Mouse (Mus musculus): ENCODE measurements around the gene Cdk19. TPM values are rescaled to one million over a fixed set of nuclear protein-coding genes. Genes with fewer than 3 reads are reported as not detected.

Gene Cdk19
- 25.7 TPM for polyA plus RNA-seq (2017; shearing (Covaris generic))

DNA sequence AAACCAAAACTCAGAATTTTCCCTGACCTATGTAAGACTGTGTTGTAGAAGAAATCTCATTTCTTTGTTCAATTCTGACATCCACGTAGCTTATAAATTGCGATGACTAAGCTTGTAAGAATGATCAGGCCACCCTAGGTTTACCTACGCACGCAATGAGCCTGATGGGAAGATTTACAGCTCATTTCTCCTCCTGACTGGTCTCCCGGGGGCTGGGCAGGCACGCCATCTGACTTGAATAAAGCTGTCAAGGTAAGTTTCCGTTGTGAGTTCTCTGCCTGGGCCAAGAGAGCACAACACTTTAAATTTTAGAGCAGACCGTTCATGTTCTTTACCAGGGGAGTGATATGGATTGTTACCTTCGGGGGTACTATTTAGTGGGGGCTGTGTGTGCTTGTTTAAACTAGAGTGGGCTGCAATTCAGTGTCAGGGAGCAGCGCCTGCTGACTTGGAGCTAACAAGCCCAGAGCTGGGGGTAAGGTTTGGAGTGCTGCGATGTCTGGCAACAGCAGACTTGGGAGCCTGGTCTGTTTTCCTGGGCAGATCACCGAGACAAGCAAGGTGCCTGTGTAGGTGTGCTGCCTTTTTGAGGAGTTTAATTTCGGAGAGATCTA is at the start of gene Cdk19:
Gene Cdk19 (plus strand): TSS at position 214 of the 614 bp plus-strand sequence.

GRCm38 (mm10) chr10:40302140-40302985 is 37.0 kb upstream of the Cdk19 start, which contains the start of gene Amd1:
TSS of gene Amd1 (minus strand) at chr10:40302186.

Other genes starting within 250 kb of the Cdk19 start
- gene Slc16a10, start 197.3 kb upstream of the Cdk19 start, polyA plus RNA-seq (2017; shearing (Covaris generic)), result 0.88 TPM
- 64.3 TPM for gene Rpf2, start 92.5 kb upstream of the Cdk19 start, polyA plus RNA-seq (2017; shearing (Covaris generic))
- gene Gtf3c6, start 81.5 kb upstream of the Cdk19 start, polyA plus RNA-seq (2017; shearing (Covaris generic)), result 89.9 TPM
- 77.1 TPM for gene Amd1, start 37.4 kb upstream of the Cdk19 start, polyA plus RNA-seq (2017; shearing (Covaris generic))
- gene Slc22a16, start 230.8 kb downstream of the Cdk19 start, polyA plus RNA-seq (2017; shearing (Covaris generic)), result not detected